Mouse (Mus musculus) heart, postnatal 10 days (tissue): ENCODE data around the gene Pgap3. TPM values are rescaled to one million over a fixed set of nuclear protein-coding genes. Genes with fewer than 3 reads are reported as not detected.

Experiments
- DNase-seq, 2 experiments: peaks; one replicate each; pipeline ENCODE4 v3.0.0; 2021
- intact Hi-C: fragments of 180-260 bp; cut with DNase I; formaldehyde crosslinking; loops from one replicate; pipeline ENCODE4 v1.15.1; 2025
- total RNA-seq, 2 experiments: library from RNA; stranded (reverse); gene quantifications; 2 replicates each; pipeline ENCODE4 v1.2.3; 2021

Pgap3 gene
- total RNA-seq, 2 experiments from 2014 or later: 14.5 to 17.8 TPM

- no peak for DNase-seq
- intact Hi-C loops: loop anchor here (2.0 kb wide), 1 partner anchor 25 kb away; the partner anchor contains the start of gene Mien1
Measured at GRCm38 (mm10) chr11:98413731-98414130, 13.4 kb upstream of the Pgap3 start.

DNA sequence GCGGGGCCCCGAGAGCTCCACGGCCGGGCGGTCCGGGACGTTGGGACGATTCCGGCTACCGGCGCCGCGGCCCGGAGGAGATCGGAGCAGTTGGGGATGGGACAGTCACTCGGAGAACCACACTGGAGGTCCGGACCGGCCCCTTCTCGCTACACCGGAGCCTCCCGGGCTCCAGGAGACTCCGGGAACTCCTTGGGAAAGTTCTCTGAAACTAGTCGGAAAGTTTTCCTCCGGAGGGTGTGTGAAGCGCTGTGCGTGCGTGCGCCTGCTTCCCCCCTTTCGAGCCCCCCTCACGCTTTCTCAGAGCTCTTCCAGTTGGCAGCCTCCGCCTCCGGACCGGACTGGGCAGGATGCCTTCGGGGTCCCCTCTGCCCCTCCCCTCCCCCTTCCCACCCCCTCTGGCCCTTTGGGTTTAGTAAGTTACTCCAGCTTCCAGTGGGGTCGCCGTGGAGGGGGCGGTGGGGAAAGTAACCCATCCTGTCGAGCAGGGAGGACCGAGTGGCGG is 12.6 kb upstream of the Pgap3 start:
- intact Hi-C loops: loop anchor here (2.0 kb wide), 1 partner anchor 26 kb away; the partner anchor contains the start of gene Mien1
- DNase-seq: peak; percentile 57

DNA sequence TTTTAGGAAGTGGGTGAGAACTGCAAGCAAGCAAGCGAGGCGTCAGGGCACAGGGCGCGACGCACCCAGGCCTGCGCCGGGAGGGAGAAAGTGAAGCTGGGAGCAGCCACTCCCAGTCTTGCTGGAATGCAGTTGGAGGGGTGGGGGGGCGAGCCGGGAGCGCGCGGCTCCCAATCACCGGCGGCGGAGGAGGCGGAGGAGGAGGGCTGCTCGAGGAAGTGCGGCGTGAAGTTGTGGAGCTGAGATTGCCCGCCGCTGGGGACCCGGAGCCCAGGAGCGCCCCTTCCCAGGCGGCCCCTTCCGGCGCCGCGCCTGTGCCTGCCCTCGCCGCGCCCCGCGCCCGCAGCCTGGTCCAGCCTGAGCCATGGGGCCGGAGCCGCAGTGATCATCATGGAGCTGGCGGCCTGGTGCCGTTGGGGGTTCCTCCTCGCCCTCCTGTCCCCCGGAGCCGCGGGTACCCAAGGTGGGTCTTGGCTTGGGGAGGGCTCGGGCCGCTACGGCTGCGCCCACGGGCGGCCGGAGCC is 12.0 kb upstream of the Pgap3 start, which contains the start of gene Erbb2:
Gene Erbb2, plus strand, starts transcription at position 198 of the 524 bp plus-strand sequence.
- DNase-seq: peak; percentile 79 to 82

DNA sequence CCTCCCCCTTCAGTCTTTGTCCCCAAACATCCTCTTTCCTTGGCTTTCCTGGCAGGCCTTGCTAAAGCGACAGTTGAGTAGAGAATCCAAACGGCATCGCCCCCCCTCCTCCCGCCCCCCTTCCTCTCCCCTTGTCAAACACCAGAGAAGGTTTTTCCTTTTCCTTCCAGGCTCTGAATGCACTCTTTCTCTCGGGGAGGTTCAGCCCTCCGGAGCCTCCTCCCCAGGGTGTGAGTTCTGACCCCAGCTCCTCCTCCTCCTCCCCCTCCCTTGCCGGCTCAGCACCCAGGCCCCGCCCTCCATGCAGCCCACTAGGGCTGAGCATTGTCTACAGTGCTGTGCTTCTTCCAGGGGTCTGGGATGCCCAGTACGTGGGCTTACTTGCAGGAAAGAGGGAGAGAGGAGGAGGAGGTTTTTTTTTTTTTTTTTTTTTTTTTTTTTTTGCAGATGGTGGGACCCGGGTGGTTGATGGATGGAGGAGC is 9.1 kb upstream of the Pgap3 start:
- intact Hi-C loops: no loop called here
- DNase-seq: no peak

More for the DNA sequence above, 12.0 kb upstream of the Pgap3 start, which contains the start of gene Erbb2:
- intact Hi-C loops: loop anchor here (2.0 kb wide), 1 partner anchor 26 kb away; the partner anchor contains the start of gene Mien1

- intact Hi-C loops: no loop called here
- DNase-seq: no peak
Measured at GRCm38 (mm10) chr11:98408872-98409271, 8.6 kb upstream of the Pgap3 start.

- intact Hi-C loops: no loop called here
- no peak for DNase-seq
Measured at GRCm38 (mm10) chr11:98406621-98407020, 6.3 kb upstream of the Pgap3 start.

GRCm38 (mm10) chr11:98400816-98401215 is 526 bp upstream of the Pgap3 start:
- DNase-seq: no peak
- intact Hi-C loops: no loop called here

DNA sequence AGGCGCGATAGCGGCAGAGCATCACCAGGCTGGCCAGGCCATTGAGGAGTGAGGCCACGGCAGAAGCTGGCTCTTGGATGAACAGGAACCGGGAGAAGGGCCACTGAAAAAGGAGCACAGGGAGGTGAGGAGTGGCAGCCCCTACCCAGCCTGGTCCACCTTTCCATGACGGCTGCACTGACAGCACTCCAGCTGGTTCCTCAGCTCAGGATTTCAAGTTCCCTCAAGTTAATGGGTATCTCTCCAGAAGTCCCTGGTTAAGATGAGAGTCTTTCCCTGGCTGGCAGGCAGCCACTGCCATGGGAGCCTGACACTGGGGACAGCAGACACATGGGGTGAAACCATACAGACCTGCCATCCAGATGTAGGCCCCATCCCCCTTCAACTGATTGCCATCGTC is 2.3 kb downstream of the Pgap3 start:
- intact Hi-C loops: no loop called here
- no peak for DNase-seq

- DNase-seq: peak; percentile 80 to 85
- intact Hi-C loops: no loop called here
Measured at GRCm38 (mm10) chr11:98395041-98395440, 5.2 kb downstream of the Pgap3 start.

- intact Hi-C loops: no loop called here
- DNase-seq: peak; percentile 76 to 80
Measured at GRCm38 (mm10) chr11:98394301-98394700, 6.0 kb downstream of the Pgap3 start.

DNA sequence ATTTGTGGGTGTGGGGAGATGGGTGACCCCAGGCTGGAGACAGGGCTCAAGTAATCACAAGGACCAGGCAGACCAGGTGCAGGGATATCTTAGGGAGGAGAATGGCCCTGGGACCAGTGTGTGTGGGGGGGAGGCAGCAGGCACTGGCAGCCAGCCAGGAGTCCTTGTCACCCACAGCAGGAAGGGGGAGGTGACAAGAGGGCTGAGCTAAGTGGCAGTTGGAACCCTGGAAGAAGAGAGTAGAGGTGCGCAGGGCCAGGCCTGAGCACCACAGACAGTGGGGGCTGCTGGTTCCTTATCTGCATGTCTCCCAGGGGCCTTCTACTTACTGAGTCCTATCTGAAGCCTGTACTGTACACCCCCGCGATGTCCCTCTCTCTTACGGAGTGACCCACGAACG is 7.0 kb downstream of the Pgap3 start:
- DNase-seq: peak; percentile 76 to 79
- intact Hi-C loops: no loop called here

DNA sequence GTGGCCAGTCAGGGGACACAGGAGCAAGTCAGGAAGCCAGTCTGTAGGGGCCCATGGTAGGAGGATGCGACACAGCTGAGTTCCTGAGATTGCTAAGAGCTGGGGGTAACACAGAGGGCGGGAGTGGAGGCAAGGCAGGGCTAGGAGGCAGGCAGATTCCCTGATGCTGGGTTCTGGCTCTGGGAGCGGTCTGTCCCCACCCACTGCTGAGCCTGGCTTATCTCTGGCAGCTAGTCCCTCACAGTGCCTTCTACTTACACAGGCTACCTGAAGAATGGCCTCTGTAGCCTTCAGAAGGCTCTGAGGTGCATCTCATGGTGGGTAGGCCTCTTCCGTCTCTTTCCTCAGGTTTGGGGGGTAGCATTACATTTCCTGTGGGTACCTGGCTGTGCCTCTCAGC is 7.6 kb downstream of the Pgap3 start:
- intact Hi-C loops: no loop called here
- DNase-seq: peak in 1 of 2 experiments; percentile 31

GRCm38 (mm10) chr11:98392034-98392433 is 8.3 kb downstream of the Pgap3 start:
- intact Hi-C loops: no loop called here
- no peak for DNase-seq

DNA sequence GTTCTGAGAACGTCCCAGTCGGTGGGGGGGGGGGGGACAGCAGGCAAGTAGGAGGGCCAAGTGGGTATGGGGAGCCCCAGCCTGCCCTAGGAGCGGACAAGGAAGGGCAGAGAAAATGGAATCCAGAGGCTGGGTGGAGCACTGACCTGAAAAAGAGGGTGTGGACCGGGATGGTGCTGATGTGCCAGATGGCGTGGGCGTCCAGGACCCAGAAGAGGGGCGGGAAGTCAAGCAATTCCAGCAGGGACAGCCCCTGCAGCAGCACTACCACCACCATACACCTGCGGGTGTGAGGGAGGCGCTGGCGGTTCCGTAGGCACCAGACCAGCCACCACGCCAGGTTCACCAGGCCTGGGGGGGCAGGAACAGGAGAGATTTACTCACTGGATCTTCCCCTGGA is 10.1 kb downstream of the Pgap3 start:
- DNase-seq: no peak
- intact Hi-C loops: no loop called here

DNA sequence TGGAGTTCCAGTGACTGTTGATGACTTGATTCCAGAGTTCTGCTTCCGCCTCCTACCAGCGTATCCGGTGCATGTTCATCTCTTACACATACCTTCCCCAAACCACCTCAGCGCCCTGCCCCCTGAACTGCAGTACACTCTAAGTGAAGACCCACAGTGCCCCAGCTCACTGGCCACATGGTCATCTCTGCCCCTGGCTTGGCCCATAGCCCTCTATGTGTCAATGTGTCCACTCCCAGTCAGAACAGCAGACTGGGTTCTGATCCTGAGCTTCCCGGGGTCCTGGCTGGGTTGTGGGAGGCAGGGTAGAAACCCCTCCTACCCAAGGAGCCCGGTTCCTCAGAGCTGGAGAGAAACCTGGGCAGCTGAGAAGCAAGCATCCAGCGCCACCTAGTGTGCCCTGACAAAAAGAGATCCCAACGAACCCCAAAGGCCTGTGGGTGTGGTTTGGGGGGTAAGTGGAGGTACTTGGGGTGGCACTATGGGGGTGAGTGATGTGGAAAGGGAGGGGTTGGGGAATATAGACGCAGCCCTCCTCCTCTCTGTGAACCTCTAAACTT is 11.0 kb downstream of the Pgap3 start:
- peak; percentile 70 to 73 for DNase-seq
- intact Hi-C loops: loop anchor here (1.0 to 2.0 kb wide), 2 partner anchors 18 to 47 kb away; no protein-coding TSS in a partner anchor

- no peak for DNase-seq
- intact Hi-C loops: loop anchor here (2.0 kb wide), 1 partner anchor 17 kb away; no protein-coding TSS in a partner anchor
Measured at GRCm38 (mm10) chr11:98388282-98388681, 12.0 kb downstream of the Pgap3 start.

- intact Hi-C loops: no loop called here
- DNase-seq: no peak
Measured at GRCm38 (mm10) chr11:98387056-98387577, 13.2 kb downstream of the Pgap3 start.

- no peak for DNase-seq
Measured at GRCm38 (mm10) chr11:98386596-98386995, 13.7 kb downstream of the Pgap3 start.

GRCm38 (mm10) chr11:98385638-98386585 is 14.4 kb downstream of the Pgap3 start, which contains the start of gene Pnmt:
TSS of gene Pnmt (plus strand) at chr11:98386450.
- intact Hi-C loops: no loop called here
- DNase-seq: no peak

More at GRCm38 (mm10) chr11:98386596-98386995, 13.7 kb downstream of the Pgap3 start:
- intact Hi-C loops: no loop called here
